Mouse (Mus musculus) liver, embryonic 11.5 days (tissue): ENCODE measurements around the gene Tmem8. TPM values are rescaled to one million over a fixed set of nuclear protein-coding genes. Genes with fewer than 3 reads are reported as not detected.
"Not testable (repeated sequence)": the region's sequence is repeated elsewhere in the genome, so short reads cannot be mapped to it uniquely, and the experiment has no call there.

Source experiments
- ATAC-seq: fragments of 200-750 bp; cut with Nextera tagmentation; replicated peaks from 2 replicates; pipeline ENCODE4 v1.8.0; 2017; ENCODE audit warnings: moderate number of reproducible peaks, mild to moderate bottlenecking, moderate TSS enrichment, moderate library complexity; ENCODE audit not compliant: low FRiP score
- DNase-seq: peaks from one replicate; pipeline ENCODE4 v3.0.0-alpha.2; 2017; ENCODE audit warnings: low spot score
- H3K27ac ChIP-seq: fragments of 300-500 bp; sonication (generic); 2 replicates; pipeline ENCODE4 v1.5.1; 2014; ENCODE audit warnings: mild to moderate bottlenecking, low read depth, low read length, control low read depth
- H3K27me3 ChIP-seq: fragments of 300-500 bp; sonication (generic); replicated peaks from 2 replicates; pipeline ENCODE4 v1.6.1; 2014; ENCODE audit warnings: low read length, mixed read lengths; ENCODE audit not compliant: control insufficient read depth, insufficient read depth
- H3K36me3 ChIP-seq: fragments of 300-500 bp; sonication (generic); 2 replicates; pipeline ENCODE4 v1.6.1; 2014; ENCODE audit warnings: mild to moderate bottlenecking, low read length, moderate library complexity, mixed read lengths; ENCODE audit not compliant: control insufficient read depth, insufficient read depth
- H3K4me1 ChIP-seq: fragments of 300-500 bp; sonication (generic); replicated peaks from 2 replicates; pipeline ENCODE4 v1.6.1; 2014; ENCODE audit warnings: low read length, mixed read lengths; ENCODE audit not compliant: control insufficient read depth, insufficient read depth
- H3K4me2 ChIP-seq: fragments of 300-500 bp; sonication (generic); 2 replicates; pipeline ENCODE4 v1.6.1; 2014; ENCODE audit warnings: mild to moderate bottlenecking, control low read depth, moderate library complexity
- H3K4me3 ChIP-seq: fragments of 300-500 bp; sonication (generic); 2 replicates; pipeline ENCODE4 v1.5.1; 2014; ENCODE audit warnings: low read depth, low read length, control low read depth
- H3K9ac ChIP-seq: fragments of 300-500 bp; sonication (generic); 2 replicates; pipeline ENCODE4 v1.6.1; 2014; ENCODE audit warnings: low read depth, low read length, control low read depth
- H3K9me3 ChIP-seq: fragments of 300-500 bp; sonication (generic); 2 replicates; pipeline ENCODE4 v1.6.1; 2016; ENCODE audit warnings: low read length, inconsistent platforms, mixed read lengths; ENCODE audit not compliant: control insufficient read depth
- WGBS: fragments of 180-500 bp; shearing (Covaris S2); extraction: QIAGEN DNeasy Blood & Tissue Kit; methylation state at CpG from one replicate; pipeline ENCODE4 v1.1.7; 2014; 5-methylcytosine and 5-hydroxymethylcytosine counted together
- polyA plus RNA-seq: library from polyadenylated mRNA; unstranded; fragments of >200 nt; fragmentation: Nextera tagmentation; extraction: Ambion mirVana; gene quantifications from 2 replicates; pipeline ENCODE4 v1.2.1, GENCODE M21; 2014

Gene Tmem8
- polyA plus RNA-seq, 1 experiment from 2014 or later, result 1.6 TPM

DNA sequence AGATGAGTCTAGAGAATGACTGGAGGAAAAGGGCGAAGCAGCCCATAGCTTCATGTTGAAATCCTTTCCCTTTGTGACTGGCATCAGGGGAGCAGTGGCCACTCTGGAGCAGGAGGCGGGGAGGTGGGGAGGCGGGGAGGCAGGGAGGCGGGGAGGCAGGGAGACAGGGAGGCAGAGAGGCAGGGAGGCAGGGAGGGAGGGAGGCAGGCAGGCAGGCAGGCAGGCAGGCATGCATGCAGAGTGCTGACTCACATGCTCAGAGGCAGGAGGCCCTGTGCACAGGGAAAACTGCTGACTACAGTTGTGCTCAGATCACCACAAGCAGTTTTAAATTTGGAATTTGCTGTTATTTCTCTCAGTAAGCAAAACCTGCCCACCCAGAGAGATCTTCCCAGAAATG is 11.6 kb upstream of the Tmem8 start:
- Histone ChIP-seq H3K36me3 (no peaks in the 10 kb centered on the region), H3K9me3 (no peaks in the 10 kb centered on the region), H3K9ac (no peak overlapping the region), H3K27me3 (no peaks in the 10 kb centered on the region), H3K4me1 (no peaks in the 10 kb centered on the region), H3K4me3 (no peak overlapping the region), H3K4me2 (no peak overlapping the region), H3K27ac (no peak overlapping the region)
- 61% methylated on average over 3 of the region's 4 CpGs for WGBS
- DNase-seq, result no peak
- peak; percentile 68 for ATAC-seq

DNA sequence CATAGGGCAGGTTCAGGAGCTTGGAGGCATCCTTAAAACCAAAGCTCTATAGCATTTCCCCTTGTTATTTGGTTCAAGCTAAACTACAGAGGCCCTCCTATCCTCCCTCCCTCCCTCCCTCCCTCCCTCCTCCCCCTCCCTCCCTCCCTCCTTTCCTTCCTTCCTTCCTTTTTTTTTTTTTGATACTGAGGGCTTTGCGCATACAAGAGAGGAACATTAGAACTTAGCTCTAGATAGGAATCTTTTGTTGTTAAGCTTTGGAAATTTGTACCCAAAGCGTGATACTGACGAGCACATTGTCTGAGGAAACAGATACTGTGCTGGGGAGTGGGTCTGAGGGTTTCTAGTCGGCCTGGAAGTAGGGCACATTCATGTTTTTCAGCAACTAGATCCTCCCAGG is 7.5 kb upstream of the Tmem8 start:
- no peak overlapping the region for H3K4me3 ChIP-seq
- 30% methylated on average over 4 of the region's 4 CpGs for WGBS
- ATAC-seq, result no peak

DNA sequence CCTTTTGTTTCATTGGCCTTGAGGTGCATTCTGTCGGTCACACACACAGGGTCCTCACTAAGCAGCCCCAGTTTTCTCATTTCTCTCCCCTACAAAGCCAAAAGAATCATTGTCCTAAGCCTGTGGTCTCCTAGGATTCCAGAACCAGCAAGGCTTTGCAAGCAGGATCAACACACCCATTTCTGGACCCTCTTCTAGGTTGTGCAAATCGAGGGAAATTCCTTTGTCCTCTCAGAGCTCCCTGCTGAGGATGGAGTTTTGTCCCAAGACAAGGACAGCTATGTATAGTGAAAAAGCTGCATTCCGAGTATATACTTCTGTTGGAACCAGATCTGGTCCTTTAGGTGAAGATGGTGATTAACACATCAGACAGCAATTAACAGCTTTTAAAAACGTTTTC is 2.9 kb upstream of the Tmem8 start:
- Histone ChIP-seq H3K4me1 (peaks cover 6% of the 10 kb centered on the region; the same call in 1 of the 2 replicates), H3K9ac (no peak overlapping the region), H3K27ac (no peak overlapping the region), H3K9me3 (no peaks in the 10 kb centered on the region), H3K27me3 (peaks cover 46% of the 10 kb centered on the region), H3K4me3 (no peak overlapping the region), H3K4me2 (no peak overlapping the region), H3K36me3 (no peaks in the 10 kb centered on the region)
- 37% methylated on average over 4 of the region's 4 CpGs for WGBS
- ATAC-seq (no peak), DNase-seq (no peak)

More for the DNA sequence above, 7.5 kb upstream of the Tmem8 start:
- Histone ChIP-seq H3K27me3 (peaks cover 5% of the 10 kb centered on the region), H3K9me3 (no peaks in the 10 kb centered on the region), H3K4me2 (no peak overlapping the region), H3K4me1 (no peaks in the 10 kb centered on the region), H3K36me3 (no peaks in the 10 kb centered on the region), H3K9ac (no peak overlapping the region), H3K27ac (no peak overlapping the region)
- no peak for DNase-seq

DNA sequence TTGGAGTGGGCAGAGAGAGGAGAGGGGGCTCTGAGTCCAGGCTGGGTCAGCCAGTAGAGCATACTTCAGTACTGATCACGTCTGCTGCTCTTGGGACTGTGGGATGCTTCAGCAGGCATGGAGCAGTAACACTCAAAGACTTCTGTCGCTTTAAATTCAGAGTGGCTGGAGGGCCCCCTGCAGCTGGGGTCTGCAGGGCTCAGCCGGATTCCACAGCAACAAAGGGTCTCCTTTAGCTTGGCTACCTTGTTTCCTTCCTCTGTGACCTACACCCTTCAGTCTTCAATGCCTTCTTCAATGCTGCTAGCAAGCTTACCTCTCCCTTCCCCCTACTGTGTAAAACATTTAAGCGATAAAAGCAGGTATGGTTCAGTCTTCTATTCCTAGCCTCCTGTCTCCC is 2.1 kb upstream of the Tmem8 start:
- Histone ChIP-seq H3K27me3 (peaks cover 54% of the 10 kb centered on the region), H3K4me3 (no peak overlapping the region), H3K4me2 (no peak overlapping the region), H3K9ac (no peak overlapping the region), H3K9me3 (no peaks in the 10 kb centered on the region), H3K36me3 (no peaks in the 10 kb centered on the region), H3K27ac (no peak overlapping the region), H3K4me1 (peaks cover 6% of the 10 kb centered on the region; the same call in 1 of the 2 replicates)
- no peak for DNase-seq
- ATAC-seq, result no peak
- 10% methylated on average over 4 of the region's 4 CpGs for whole genome bisulfite sequencing

- no peak for ATAC-seq
- H3K27me3 ChIP-seq, result peaks cover 60% of the 10 kb centered on the region
- no peak overlapping the region for H3K4me3 ChIP-seq
- H3K4me2 ChIP-seq, result no peak overlapping the region
- no peaks in the 10 kb centered on the region for H3K36me3 ChIP-seq
- H3K9ac ChIP-seq, result no peak overlapping the region
- DNase-seq, result no peak
- H3K4me1 ChIP-seq, result peaks cover 6% of the 10 kb centered on the region; the same call in 1 of the 2 replicates
- H3K9me3 ChIP-seq, result no peaks in the 10 kb centered on the region
- no peak overlapping the region for H3K27ac ChIP-seq
- 42% methylated on average over 4 of the region's 4 CpGs for WGBS
These were observed 1.4 kb upstream of the Tmem8 start for GRCm38 (mm10) chr17:26111722-26112121.

GRCm38 (mm10) chr17:26112751-26113150 is 348 bp upstream of the Tmem8 start:
- WGBS, result 18% methylated on average over 14 of the region's 14 CpGs
- peak overlapping the region; percentile 71 for H3K9ac ChIP-seq

DNA sequence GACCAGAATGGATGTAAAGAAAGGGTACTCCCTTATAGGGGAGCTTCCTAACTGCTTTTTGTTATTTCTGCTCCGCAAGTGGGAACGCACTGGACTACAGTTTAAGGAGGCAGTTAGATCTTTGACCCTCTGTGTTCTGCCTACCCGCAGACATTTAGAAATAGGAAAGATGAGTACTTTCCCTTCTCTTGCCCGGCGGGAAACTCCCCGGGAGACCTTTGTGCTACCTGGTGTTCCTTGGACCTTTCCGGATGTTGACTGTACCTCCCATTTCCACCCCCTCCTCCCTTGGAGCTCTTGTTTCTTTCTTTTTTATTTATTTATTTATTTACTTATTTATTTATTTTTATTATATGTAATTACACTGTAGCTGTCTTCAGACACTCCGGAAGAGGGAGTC is 962 bp downstream of the Tmem8 start:
- H3K27me3 ChIP-seq, result peaks cover 73% of the 10 kb centered on the region
- peaks cover 8% of the 10 kb centered on the region; the same call in 1 of the 2 replicates for H3K4me1 ChIP-seq
- WGBS, result 12% methylated on average over 8 of the region's 8 CpGs
- no peaks in the 10 kb centered on the region for H3K36me3 ChIP-seq
- peak overlapping the region; percentile 95 for H3K4me2 ChIP-seq
- H3K9ac ChIP-seq, result peak overlapping the region; percentile 71
- DNase-seq, result no peak
- no peaks in the 10 kb centered on the region for H3K9me3 ChIP-seq
- no peak overlapping the region for H3K27ac ChIP-seq
- ATAC-seq, result no peak
- H3K4me3 ChIP-seq, result peak overlapping the region; percentile 77

More at GRCm38 (mm10) chr17:26112751-26113150, 348 bp upstream of the Tmem8 start:
- no peak for ATAC-seq
- Histone ChIP-seq H3K36me3 (no peaks in the 10 kb centered on the region), H3K4me1 (peaks cover 6% of the 10 kb centered on the region; the same call in 1 of the 2 replicates), H3K4me2 (peak overlapping the region; percentile 95), H3K4me3 (peak overlapping the region; percentile 77), H3K27me3 (peaks cover 67% of the 10 kb centered on the region), H3K9me3 (no peaks in the 10 kb centered on the region), H3K27ac (no peak overlapping the region)
- no peak for DNase-seq

GRCm38 (mm10) chr17:26114461-26114860 is 1.4 kb downstream of the Tmem8 start:
- peaks cover 73% of the 10 kb centered on the region for H3K27me3 ChIP-seq
- H3K4me2 ChIP-seq, H3K36me3 ChIP-seq, H3K27ac ChIP-seq, DNase-seq, H3K9me3 ChIP-seq, ATAC-seq, H3K9ac ChIP-seq, H3K4me3 ChIP-seq, H3K4me1 ChIP-seq: not testable (repeated sequence)
- WGBS, result 63% methylated on average over 7 of the region's 7 CpGs

GRCm38 (mm10) chr17:26115205-26115898 is 2.3 kb downstream of the Tmem8 start:
- WGBS, result 80% methylated on average over 7 of the region's 7 CpGs
- Histone ChIP-seq H3K27me3 (peaks cover 70% of the 10 kb centered on the region), H3K27ac (no peak overlapping the region), H3K4me2 (no peak overlapping the region), H3K4me1 (peaks cover 15% of the 10 kb centered on the region; the same call in 1 of the 2 replicates), H3K4me3 (no peak overlapping the region), H3K9me3 (no peaks in the 10 kb centered on the region), H3K9ac (no peak overlapping the region), H3K36me3 (no peaks in the 10 kb centered on the region)
- ATAC-seq (no peak), DNase-seq (no peak)
